Mouse (Mus musculus): ENCODE results near the gene Krtap19-3. TPM values are rescaled to one million over a fixed set of nuclear protein-coding genes. Genes with fewer than 3 reads are reported as not detected.

Gene Krtap19-3
- polyA plus RNA-seq (2015; fragmentation: Nextera tagmentation; extraction: Ambion mirVana): not detected in 2 replicates

GRCm38 (mm10) chr16:88877938-88878337, at the start of gene Krtap19-3:
TSS of gene Krtap19-3 (minus strand) at chr16:88878038.
- Histone ChIP-seq H3K4me2 (ENCODE audit: low read depth, low read length) (no peak within 1 kb of the TSS), H3K27me3 (ENCODE audit: control insufficient read depth, insufficient read depth, low read length) (no peaks in the 10 kb centered on the region), H3K4me1 (ENCODE audit: control insufficient read depth, insufficient read depth, low read length) (no peaks in the 10 kb centered on the region), H3K9ac (ENCODE audit: low read length) (no peak within 1 kb of the TSS), H3K4me3 (replicated peaks; ENCODE audit: low read length) (no peak within 1 kb of the TSS), H3K9me3 (replicated peaks; ENCODE audit: control insufficient read depth, low read length) (no peaks in the 10 kb centered on the region), H3K36me3 (ENCODE audit: control insufficient read depth, insufficient read depth, low read length) (no peaks in the 10 kb centered on the region), H3K27ac (ENCODE audit: low read length) (no peak within 1 kb of the TSS)
- 69% methylated on average over 2 of the region's 2 CpGs for WGBS
- ATAC-seq (ENCODE audit: insufficient read depth, low FRiP score): no peak

GRCm38 (mm10) chr16:88896357-88896756, 18.5 kb upstream of the Krtap19-3 start, which contains the start of gene Krtap19-5:
TSS of gene Krtap19-5 (minus strand) at chr16:88896457.
- 91% methylated on average over 6 of the region's 6 CpGs for WGBS
- no peak within 1 kb of the TSS for H3K4me2 ChIP-seq (ENCODE audit: low read depth, low read length)
- no peak within 1 kb of the TSS for H3K9ac ChIP-seq (ENCODE audit: low read length)
- H3K4me1 ChIP-seq (ENCODE audit: control insufficient read depth, insufficient read depth, low read length): no peaks in the 10 kb centered on the region
- H3K27me3 ChIP-seq (ENCODE audit: control insufficient read depth, insufficient read depth, low read length): no peaks in the 10 kb centered on the region
- no peak within 1 kb of the TSS for H3K27ac ChIP-seq (ENCODE audit: low read length)
- no peaks in the 10 kb centered on the region for H3K36me3 ChIP-seq (ENCODE audit: control insufficient read depth, insufficient read depth, low read length)
- no peak for ATAC-seq (ENCODE audit: insufficient read depth, low FRiP score)
- H3K9me3 ChIP-seq (replicated peaks; ENCODE audit: control insufficient read depth, low read length): no peaks in the 10 kb centered on the region
- no peak within 1 kb of the TSS for H3K4me3 ChIP-seq (replicated peaks; ENCODE audit: low read length)

GRCm38 (mm10) chr16:88886870-88887269, 9.0 kb upstream of the Krtap19-3 start:
- no peaks in the 10 kb centered on the region for H3K27me3 ChIP-seq (ENCODE audit: control insufficient read depth, insufficient read depth, low read length)
- no peak for ATAC-seq (ENCODE audit: insufficient read depth, low FRiP score)
- no peaks in the 10 kb centered on the region for H3K4me1 ChIP-seq (ENCODE audit: control insufficient read depth, insufficient read depth, low read length)
- no peak overlapping the region for H3K4me2 ChIP-seq (ENCODE audit: low read depth, low read length)
- 81% methylated on average over 6 of the region's 6 CpGs for WGBS
- H3K9ac ChIP-seq (ENCODE audit: low read length): no peak overlapping the region
- H3K36me3 ChIP-seq (ENCODE audit: control insufficient read depth, insufficient read depth, low read length): no peaks in the 10 kb centered on the region
- H3K9me3 ChIP-seq (replicated peaks; ENCODE audit: control insufficient read depth, low read length): no peaks in the 10 kb centered on the region
- no peak overlapping the region for H3K27ac ChIP-seq (ENCODE audit: low read length)
- no peak overlapping the region for H3K4me3 ChIP-seq (replicated peaks; ENCODE audit: low read length)

GRCm38 (mm10) chr16:88884989-88885388, 7.2 kb upstream of the Krtap19-3 start, which contains the start of gene Krtap19-4:
TSS of gene Krtap19-4 (minus strand) at chr16:88885089.
- Histone ChIP-seq H3K4me1 (ENCODE audit: control insufficient read depth, insufficient read depth, low read length) (no peaks in the 10 kb centered on the region), H3K4me2 (ENCODE audit: low read depth, low read length) (no peak within 1 kb of the TSS), H3K9me3 (replicated peaks; ENCODE audit: control insufficient read depth, low read length) (no peaks in the 10 kb centered on the region), H3K27ac (ENCODE audit: low read length) (no peak within 1 kb of the TSS), H3K27me3 (ENCODE audit: control insufficient read depth, insufficient read depth, low read length) (no peaks in the 10 kb centered on the region), H3K36me3 (ENCODE audit: control insufficient read depth, insufficient read depth, low read length) (no peaks in the 10 kb centered on the region), H3K4me3 (replicated peaks; ENCODE audit: low read length) (no peak within 1 kb of the TSS), H3K9ac (ENCODE audit: low read length) (no peak within 1 kb of the TSS)
- ATAC-seq (ENCODE audit: insufficient read depth, low FRiP score): no peak
- WGBS: 91% methylated on average over 5 of the region's 5 CpGs

- no peak within 1 kb of the TSS for H3K4me3 ChIP-seq (replicated peaks; ENCODE audit: low read length)
- no peak for ATAC-seq (ENCODE audit: insufficient read depth, low FRiP score)
- no peak within 1 kb of the TSS for H3K4me2 ChIP-seq (ENCODE audit: low read depth, low read length)
- WGBS: 93% methylated on average over 3 of the region's 3 CpGs
- no peak within 1 kb of the TSS for H3K9ac ChIP-seq (ENCODE audit: low read length)
- H3K4me1 ChIP-seq (ENCODE audit: control insufficient read depth, insufficient read depth, low read length): no peaks in the 10 kb centered on the region
- no peaks in the 10 kb centered on the region for H3K27me3 ChIP-seq (ENCODE audit: control insufficient read depth, insufficient read depth, low read length)
- H3K36me3 ChIP-seq (ENCODE audit: control insufficient read depth, insufficient read depth, low read length): no peaks in the 10 kb centered on the region
- H3K9me3 ChIP-seq (replicated peaks; ENCODE audit: control insufficient read depth, low read length): no peaks in the 10 kb centered on the region
- H3K27ac ChIP-seq (ENCODE audit: low read length): no peak within 1 kb of the TSS
These were observed 3.7 kb downstream of the Krtap19-3 start, which contains the start of gene Krtap19-2 for GRCm38 (mm10) chr16:88874169-88874568. TSS of gene Krtap19-2 (minus strand) at chr16:88874269.

GRCm38 (mm10) chr16:88869311-88869710, 8.5 kb downstream of the Krtap19-3 start, which contains the start of gene Krtap19-1:
TSS of gene Krtap19-1 (minus strand) at chr16:88869411.
- Histone ChIP-seq H3K36me3 (ENCODE audit: control insufficient read depth, insufficient read depth, low read length) (no peaks in the 10 kb centered on the region), H3K27ac (ENCODE audit: low read length) (no peak within 1 kb of the TSS), H3K27me3 (ENCODE audit: control insufficient read depth, insufficient read depth, low read length) (no peaks in the 10 kb centered on the region), H3K4me3 (replicated peaks; ENCODE audit: low read length) (no peak within 1 kb of the TSS), H3K9me3 (replicated peaks; ENCODE audit: control insufficient read depth, low read length) (no peaks in the 10 kb centered on the region), H3K9ac (ENCODE audit: low read length) (no peak within 1 kb of the TSS), H3K4me2 (ENCODE audit: low read depth, low read length) (no peak within 1 kb of the TSS), H3K4me1 (ENCODE audit: control insufficient read depth, insufficient read depth, low read length) (no peaks in the 10 kb centered on the region)
- WGBS: 82% methylated on average over 6 of the region's 6 CpGs
- ATAC-seq (ENCODE audit: insufficient read depth, low FRiP score): no peak

- no peak overlapping the region for H3K4me3 ChIP-seq (replicated peaks; ENCODE audit: low read length)
- no peak overlapping the region for H3K9ac ChIP-seq (ENCODE audit: low read length)
- no peak overlapping the region for H3K27ac ChIP-seq (ENCODE audit: low read length)
- no peaks in the 10 kb centered on the region for H3K27me3 ChIP-seq (ENCODE audit: control insufficient read depth, insufficient read depth, low read length)
- 89% methylated on average over 4 of the region's 4 CpGs for WGBS
- no peaks in the 10 kb centered on the region for H3K36me3 ChIP-seq (ENCODE audit: control insufficient read depth, insufficient read depth, low read length)
- no peaks in the 10 kb centered on the region for H3K4me1 ChIP-seq (ENCODE audit: control insufficient read depth, insufficient read depth, low read length)
- H3K9me3 ChIP-seq (replicated peaks; ENCODE audit: control insufficient read depth, low read length): no peaks in the 10 kb centered on the region
- no peak for ATAC-seq (ENCODE audit: insufficient read depth, low FRiP score)
- H3K4me2 ChIP-seq (ENCODE audit: low read depth, low read length): no peak overlapping the region
These were observed 12.9 kb downstream of the Krtap19-3 start for GRCm38 (mm10) chr16:88864887-88865407.

- Histone ChIP-seq H3K4me2 (ENCODE audit: low read depth, low read length) (no peak overlapping the region), H3K36me3 (ENCODE audit: control insufficient read depth, insufficient read depth, low read length) (no peaks in the 10 kb centered on the region), H3K9me3 (replicated peaks; ENCODE audit: control insufficient read depth, low read length) (no peaks in the 10 kb centered on the region), H3K4me1 (ENCODE audit: control insufficient read depth, insufficient read depth, low read length) (no peaks in the 10 kb centered on the region), H3K27me3 (ENCODE audit: control insufficient read depth, insufficient read depth, low read length) (no peaks in the 10 kb centered on the region), H3K9ac (ENCODE audit: low read length) (no peak overlapping the region), H3K27ac (ENCODE audit: low read length) (no peak overlapping the region), H3K4me3 (replicated peaks; ENCODE audit: low read length) (no peak overlapping the region)
- WGBS: 16% methylated on average over 5 of the region's 5 CpGs
- ATAC-seq (ENCODE audit: insufficient read depth, low FRiP score): no peak
These were observed 26.4 kb downstream of the Krtap19-3 start for GRCm38 (mm10) chr16:88851450-88851849.

- H3K9ac ChIP-seq (ENCODE audit: low read length): no peak overlapping the region
- H3K4me1 ChIP-seq (ENCODE audit: control insufficient read depth, insufficient read depth, low read length): no peaks in the 10 kb centered on the region
- no peaks in the 10 kb centered on the region for H3K27me3 ChIP-seq (ENCODE audit: control insufficient read depth, insufficient read depth, low read length)
- no peak overlapping the region for H3K4me2 ChIP-seq (ENCODE audit: low read depth, low read length)
- H3K4me3 ChIP-seq (replicated peaks; ENCODE audit: low read length): no peak overlapping the region
- no peak overlapping the region for H3K27ac ChIP-seq (ENCODE audit: low read length)
- H3K36me3 ChIP-seq (ENCODE audit: control insufficient read depth, insufficient read depth, low read length): no peaks in the 10 kb centered on the region
- H3K9me3 ChIP-seq (replicated peaks; ENCODE audit: control insufficient read depth, low read length): no peaks in the 10 kb centered on the region
- WGBS: 68% methylated on average over 4 of the region's 4 CpGs
- ATAC-seq (ENCODE audit: insufficient read depth, low FRiP score): no peak
These were observed 29.3 kb downstream of the Krtap19-3 start for GRCm38 (mm10) chr16:88848558-88848957.

All from stomach, embryonic 16.5 days (tissue).